Mouse (Mus musculus): ENCODE data around the gene Prtn3.

DNA sequence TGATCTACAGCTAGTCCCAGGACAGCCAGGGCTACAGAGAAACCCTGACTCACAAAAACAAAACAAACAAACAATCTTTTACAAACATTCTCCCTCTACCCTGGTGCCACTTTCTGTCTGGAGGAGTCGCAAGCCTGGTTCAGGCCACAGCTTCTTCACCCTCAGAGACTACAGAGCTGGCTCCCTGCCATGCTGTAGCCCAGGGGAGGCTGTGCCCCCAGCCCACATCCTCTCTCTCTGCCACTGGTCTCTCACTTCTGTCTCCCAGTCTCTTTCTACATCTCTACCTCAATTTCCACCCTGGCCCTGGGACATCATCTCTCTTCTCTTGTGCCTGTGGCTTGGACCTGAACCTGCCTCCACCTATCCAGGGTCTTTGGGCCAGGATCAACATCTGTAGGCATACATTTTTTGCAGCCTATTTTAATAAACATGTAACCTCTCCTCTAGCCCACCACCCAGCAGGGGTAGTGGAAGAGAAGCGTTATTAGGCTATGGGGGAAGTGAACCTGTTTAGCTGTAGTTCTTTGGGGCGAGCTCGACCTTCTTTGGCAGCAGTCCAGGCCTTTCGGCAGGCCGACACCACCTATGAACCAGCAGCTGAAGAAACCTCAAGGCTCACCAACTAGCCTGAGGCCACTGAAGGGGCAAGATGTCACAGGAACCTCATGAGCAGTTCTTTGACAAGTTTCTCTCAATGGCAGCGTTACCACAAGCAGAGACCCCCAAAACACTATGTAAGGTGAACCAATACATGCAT is 42.1 kb upstream of the Prtn3 start:
- no peak for TF ChIP-seq CTCF (IDR thresholded peaks at IDR 0.05; ENCODE audit: control insufficient read depth, insufficient read depth, insufficient replicate concordance, low read depth, low read length)
- no peak for TF ChIP-seq POLR2A (IDR thresholded peaks at IDR 0.05; ENCODE audit: control insufficient read depth, low read depth, low read length)
